Mouse (Mus musculus) stomach, postnatal 0 days (tissue): Measurements from ENCODE around the gene Hist1h2ak.

Source experiments
- CTCF ChIP-seq: IDR thresholded peaks from 2 replicates; pipeline ENCODE4 v1.5.1; 2016; ENCODE audit warnings: antibody characterized with exemption, low read depth, mild to moderate bottlenecking, moderate library complexity
- EP300 ChIP-seq: optimal IDR thresholded peaks from 2 replicates; pipeline ENCODE3; 2016; ENCODE audit warnings: antibody characterized with exemption

GRCm38 (mm10) chr13:21781639-21782038 is 28.0 kb upstream of the Hist1h2ak start:
- TF ChIP-seq CTCF (no peak), EP300 (no peak)
